Comparison of ENCODE assay signal across 14 mouse cellular contexts in the genomic region with DNA sequence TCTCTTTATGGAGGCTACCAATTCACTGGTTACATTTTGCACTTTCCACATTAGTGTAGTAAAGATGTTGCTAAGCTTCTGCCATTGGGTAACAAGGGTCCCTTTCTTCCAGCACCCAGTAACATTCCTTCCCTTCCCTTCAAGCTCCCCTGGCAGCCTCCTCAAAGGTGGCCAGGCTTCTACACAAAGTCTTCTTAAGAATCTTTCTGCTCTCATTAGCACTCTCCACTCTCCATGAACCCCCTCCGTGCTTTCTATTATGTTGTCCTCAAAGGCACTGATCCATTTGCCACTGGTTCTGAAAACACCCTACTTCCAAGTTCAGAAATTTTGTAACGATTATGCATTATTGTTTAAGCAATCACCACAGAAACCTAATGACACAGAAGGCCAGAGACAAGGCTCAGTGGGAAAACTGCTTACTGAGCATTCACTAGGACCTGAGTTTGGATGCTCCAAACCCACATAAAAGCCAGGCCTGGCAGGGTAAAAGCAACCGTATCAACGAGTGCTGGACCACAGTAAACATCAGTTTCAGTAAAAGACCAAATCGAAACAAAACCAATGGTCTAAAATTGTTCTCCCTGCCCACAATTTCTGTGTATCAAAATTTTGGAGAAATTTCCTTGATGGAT.
A peak's percentile ranks its signal among the peaks of the same experiment; 100 is the strongest.
DNase-seq lines count a peak whose midpoint lies in the region; ATAC-seq and TF ChIP-seq lines count a peak whose summit lies in the region.
"Had no signal": no experiment of that assay in that cellular context is flagged by ENCODE, and none has a peak within 500 bp of the region (broad histone marks: within the 10 kb centered on the region; RNA-seq: fewer than 3 reads in every experiment).

No protein-coding gene starts in this region.

- no peaks in the 10 kb centered on the region for H3K27me3 ChIP-seq in forebrain, embryonic 14.5 days (replicated peaks; ENCODE audit: control insufficient read depth, insufficient read depth, low read length)
- H3K27me3 ChIP-seq: CH12.LX had no signal

- no peak overlapping the region for H3K4me3 ChIP-seq in left cerebral cortex, adult 2 months
- no peak overlapping the region for H3K4me3 ChIP-seq in forebrain, embryonic 14.5 days (ENCODE audit: low read depth, low read length)
- H3K4me3 ChIP-seq: myocyte had no signal

- no peak for TF ChIP-seq CTCF in left cerebral cortex, adult 2 months (IDR thresholded peaks at IDR 0.05)

- DNase-seq in cerebellum, adult 9-10 months, result peak; percentile 15
- no peak for DNase-seq in cerebellum, postnatal 14 days
- peak in 1 of 2 experiments; percentile 14 for DNase-seq in left cerebral cortex, adult 2 months (ENCODE audit: extremely low spot score in 1 of 2, low spot score in 2 of 2)
- DNase-seq in left cerebral cortex, adult 11 months (ENCODE audit: low spot score), result no peak
- peak; percentile 30 for DNase-seq in forebrain, embryonic 14.5 days (ENCODE audit: low spot score)
- DNase-seq in left cerebral cortex, adult 9 months (ENCODE audit: low spot score in 2 of 2), result peak; percentile 29 to 30
- DNase-seq in gastrocnemius, adult 18-20 months (ENCODE audit: low spot score), result no peak
- DNase-seq in gastrocnemius, adult 8-10 months (ENCODE audit: low spot score in 2 of 2), result no peak
- DNase-seq: cerebellum, adult 18-20 months; lung, embryonic 14.5 days; thymus, postnatal 36 days had no signal

- peak; percentile 60 for ATAC-seq in forebrain, embryonic 14.5 days

- WGBS in forebrain, embryonic 14.5 days, result 26% methylated on average over 5 of the region's 5 CpGs

- peak overlapping the region; percentile 28 for H3K27ac ChIP-seq in left cerebral cortex, adult 2 months
- H3K27ac ChIP-seq in forebrain, embryonic 14.5 days (ENCODE audit: low read depth, low read length), result no peak overlapping the region
- H3K27ac ChIP-seq: kidney, postnatal 0 days had no signal

- no peak overlapping the region for H3K4me2 ChIP-seq in forebrain, embryonic 14.5 days (ENCODE audit: low read length)
- H3K4me2 ChIP-seq: lung, embryonic 14.5 days had no signal

- no peaks in the 10 kb centered on the region; the same call in 1 of the 2 replicates for H3K4me1 ChIP-seq in forebrain, embryonic 14.5 days (ENCODE audit: control insufficient read depth, insufficient read depth, low read length)

- H3K9ac ChIP-seq in forebrain, embryonic 14.5 days (ENCODE audit: low read length), result no peak overlapping the region
- H3K9ac ChIP-seq: lung, embryonic 14.5 days had no signal

- H3K36me3 ChIP-seq in forebrain, embryonic 14.5 days (ENCODE audit: control insufficient read depth, insufficient read depth, low read length), result no peaks in the 10 kb centered on the region

- intact Hi-C loops in left cerebral cortex, adult 2 months (cut with DNase I), result loop anchor here (10.0 kb wide), 1 partner anchor 145 kb away; no protein-coding TSS in a partner anchor

- H3K9me3 ChIP-seq in forebrain, embryonic 14.5 days (replicated peaks; ENCODE audit: control insufficient read depth, low read length), result no peaks in the 10 kb centered on the region

Comparison
In these comparisons a context has a peak if more than half of its experiments do, and no peak if none do; other contexts are left out.
1. DNase-seq: peak in cerebellum, adult 9-10 months (single experiment), forebrain, embryonic 14.5 days (single experiment) and left cerebral cortex, adult 9 months (2 of 2); none in cerebellum, postnatal 14 days (0 of 2), left cerebral cortex, adult 11 months (single experiment), gastrocnemius, adult 18-20 months (single experiment) and gastrocnemius, adult 8-10 months (0 of 2).